Mouse (Mus musculus) testis, adult 2 months (tissue): ENCODE measurements at regions not wholly inside any gene's neighbourhood (a gene's known extent, or its start where the extent isn't known, plus 50 kb on each side); places are given as distances from the start of the nearest gene placed in this dataset.

Experiments used
- CTCF ChIP-seq: fragments of 200-500 bp; IDR thresholded peaks from 2 replicates; pipeline ENCODE4 v1.5.1; 2012; ENCODE audit warnings: low read depth, mild to moderate bottlenecking, inconsistent platforms, low read length, moderate library complexity; ENCODE audit not compliant: control insufficient read depth, insufficient read depth, insufficient replicate concordance
- POLR2A ChIP-seq: fragments of 200-500 bp; IDR thresholded peaks from 2 replicates; pipeline ENCODE4 v1.6.1; 2012; ENCODE audit warnings: low read depth, mild to moderate bottlenecking, inconsistent platforms, low read length, moderate library complexity; ENCODE audit not compliant: control insufficient read depth

GRCm38 (mm10) chrX:10787057-10787456, 72.2 kb downstream of the Mid1ip1 start:
- TF ChIP-seq POLR2A (no peak), CTCF (no peak)
